In the genomic region with DNA sequence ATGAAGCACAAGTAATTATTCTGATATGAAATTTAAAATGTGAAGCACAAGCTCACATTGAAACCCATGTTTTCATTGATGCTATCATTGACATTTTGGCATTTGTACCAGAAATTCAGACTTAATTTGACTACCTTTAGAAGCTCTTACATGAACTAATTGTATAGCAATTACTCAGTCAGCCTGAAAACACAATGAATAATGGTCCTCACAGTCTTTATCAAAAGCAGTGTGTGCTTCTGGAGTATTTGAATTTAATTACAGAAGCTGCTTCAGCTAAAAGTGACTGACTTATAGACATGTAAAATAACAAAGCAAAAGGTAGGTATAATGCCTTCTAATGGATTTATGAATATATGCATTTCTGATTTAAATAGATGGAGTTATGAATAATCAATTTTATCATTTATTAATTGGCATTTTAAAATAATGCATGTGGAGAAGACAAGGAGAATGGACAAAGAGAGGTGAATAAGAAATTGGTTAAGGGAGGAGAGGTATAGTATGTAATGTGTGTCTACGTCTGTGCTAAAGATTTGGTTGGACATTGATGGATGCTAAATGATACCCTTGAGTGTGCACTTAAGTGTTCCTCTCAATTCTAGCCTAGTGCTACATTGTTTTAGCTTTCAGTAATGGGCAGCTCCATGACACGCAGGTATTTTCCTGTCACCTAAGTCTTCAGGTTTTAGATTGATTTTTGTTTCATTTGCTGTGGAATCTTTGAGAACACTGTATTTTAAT, we compare ENCODE assay signal across 20 mouse cellular contexts.
"Had no signal": no experiment of that assay in that cellular context is flagged by ENCODE, and none has a peak within 500 bp of the region (broad histone marks: within the 10 kb centered on the region; RNA-seq: fewer than 3 reads in every experiment).

No protein-coding gene starts in this region.

- H3K9ac ChIP-seq: liver, postnatal 0 days; lung, embryonic 15.5 days; midbrain, embryonic 13.5 days; midbrain, embryonic 15.5 days; neural tube, embryonic 12.5 days had no signal

- H3K27ac ChIP-seq: lung, embryonic 15.5 days; macrophage; midbrain, embryonic 13.5 days; midbrain, embryonic 15.5 days; neural tube, embryonic 12.5 days had no signal

- DNase-seq: liver, postnatal 0 days; lung, adult 2 months; lung, postnatal 14 days; lung, postnatal 36 days; retina, postnatal 1 day; right cerebral cortex, adult 18-20 months; right cerebral cortex, postnatal 25 days; right cerebral cortex, postnatal 4 days; spleen, adult 18-20 months; thymus, adult 18-20 months; thymus, postnatal 14 days; thymus, postnatal 36 days had no signal

- H3K4me1 ChIP-seq: lung, embryonic 15.5 days; megakaryocyte, embryonic 14.5 days; midbrain, embryonic 13.5 days; midbrain, embryonic 15.5 days; neural tube, embryonic 12.5 days had no signal

- H3K4me2 ChIP-seq: lung, embryonic 15.5 days; midbrain, embryonic 11.5 days; midbrain, embryonic 13.5 days; midbrain, embryonic 15.5 days; neural tube, embryonic 12.5 days had no signal

- H3K36me3 ChIP-seq: lung, embryonic 15.5 days; midbrain, embryonic 13.5 days; midbrain, embryonic 15.5 days; neural tube, embryonic 12.5 days had no signal

- H3K4me3 ChIP-seq: lung, embryonic 15.5 days; megakaryocyte, embryonic 14.5 days; midbrain, embryonic 13.5 days; midbrain, embryonic 15.5 days; neural tube, embryonic 12.5 days had no signal

- H3K9me3 ChIP-seq: lung, embryonic 15.5 days; megakaryocyte, embryonic 14.5 days; midbrain, embryonic 13.5 days; midbrain, embryonic 15.5 days; neural tube, embryonic 12.5 days had no signal

- H3K27me3 ChIP-seq: lung, embryonic 15.5 days; megakaryocyte, embryonic 14.5 days; midbrain, embryonic 13.5 days; midbrain, embryonic 15.5 days; neural tube, embryonic 12.5 days had no signal

- ATAC-seq: liver, postnatal 0 days; lung, postnatal 0 days; midbrain, embryonic 13.5 days; midbrain, embryonic 15.5 days had no signal
